Mouse (Mus musculus): ENCODE measurements around the gene Qser1. TPM values are rescaled to one million over a fixed set of nuclear protein-coding genes. Genes with fewer than 3 reads are reported as not detected.
A peak's percentile ranks its signal among the peaks of the same experiment; 100 is the strongest.

The Qser1 gene
- polyA plus RNA-seq, 1 experiment from 2014 or later, result 9.6 TPM

DNA sequence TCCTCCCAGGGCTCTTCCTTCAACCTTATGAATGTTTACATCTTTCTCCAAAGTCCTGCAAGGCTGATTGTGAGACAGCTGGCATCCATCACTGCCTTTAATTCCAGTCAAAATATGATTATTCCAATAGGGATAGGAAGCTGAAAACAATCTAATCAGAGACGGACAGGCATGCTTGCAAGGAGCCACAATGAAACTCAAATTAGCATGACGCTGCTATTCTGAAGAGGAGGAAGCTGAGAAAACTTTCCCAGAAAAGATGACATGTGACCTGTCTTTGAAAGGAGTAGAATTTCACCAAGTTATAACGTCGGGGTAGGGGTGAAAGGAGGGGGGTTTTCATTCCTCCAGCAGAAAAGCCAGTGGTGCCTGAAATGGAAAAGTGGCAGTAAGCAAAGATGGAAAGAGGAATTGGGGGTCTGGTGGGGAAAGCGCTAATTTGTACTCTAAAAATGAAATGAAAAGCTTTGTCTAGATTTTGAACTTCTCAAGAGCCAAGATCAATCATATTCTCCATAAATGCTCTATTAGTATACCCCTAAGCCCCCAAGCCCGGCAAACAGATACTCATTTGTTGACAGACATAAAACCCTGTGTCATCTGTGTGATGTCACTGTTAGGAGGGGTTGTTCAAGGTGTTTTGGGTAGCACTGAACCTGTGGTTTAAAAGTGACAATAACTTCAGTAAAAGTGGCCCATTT lies 105.7 kb downstream of the Qser1 start:
- WGBS, result 38% methylated on average over 6 of the region's 6 CpGs
- Histone ChIP-seq H3K9me3 (replicated peaks) (no peaks in the 10 kb centered on the region), H3K4me1 (replicated peaks) (peaks cover 17% of the 10 kb centered on the region), H3K27ac (ENCODE audit: poor library complexity, severe bottlenecking) (no peak overlapping the region), H3K9ac (no peak overlapping the region), H3K4me3 (peak overlapping the region; percentile 88), H3K27me3 (replicated peaks) (0 out of 2 replicates have a peak, but pooled peaks cover 4% of the 10 kb centered on the region), H3K36me3 (peaks cover 3% of the 10 kb centered on the region), H3K4me2 (peak overlapping the region; percentile 71)
- ATAC-seq (ENCODE audit: insufficient number of reproducible peaks, low FRiP score), result no peak

DNA sequence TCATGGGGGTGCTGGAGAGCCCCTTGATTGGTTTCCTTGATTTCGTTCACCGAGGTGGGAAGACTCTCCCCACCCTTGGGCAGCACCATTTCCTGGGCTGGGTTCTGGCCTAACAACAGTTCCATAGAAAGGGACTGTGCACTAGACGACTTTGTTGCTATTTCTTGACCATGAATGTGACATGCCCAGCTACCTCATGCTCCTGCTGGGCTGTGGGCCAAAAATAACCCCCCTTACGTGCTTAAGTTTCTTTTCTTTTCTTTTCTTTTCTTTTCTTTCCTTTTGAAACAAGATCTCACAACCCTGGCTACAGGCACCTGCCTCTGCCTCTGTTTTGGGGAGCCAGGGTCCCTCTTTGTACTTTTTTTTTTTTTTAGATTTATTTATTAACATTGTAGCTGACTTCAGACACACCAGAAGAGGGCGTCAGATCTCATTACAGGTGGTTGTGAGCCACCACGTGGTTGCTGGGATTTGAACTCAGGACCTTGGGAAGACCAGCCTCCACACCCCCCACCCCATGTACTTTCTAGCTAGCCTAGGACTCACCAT lies 106.7 kb downstream of the Qser1 start:
- WGBS, result 44% methylated on average over 6 of the region's 6 CpGs
- Histone ChIP-seq H3K9me3 (replicated peaks) (no peaks in the 10 kb centered on the region), H3K27ac (ENCODE audit: poor library complexity, severe bottlenecking) (no peak overlapping the region), H3K27me3 (replicated peaks) (0 out of 2 replicates have a peak, but pooled peaks cover 4% of the 10 kb centered on the region), H3K36me3 (peaks cover 12% of the 10 kb centered on the region), H3K4me2 (no peak overlapping the region), H3K4me3 (no peak overlapping the region), H3K9ac (no peak overlapping the region), H3K4me1 (replicated peaks) (peaks cover 17% of the 10 kb centered on the region)
- ATAC-seq (ENCODE audit: insufficient number of reproducible peaks, low FRiP score), result no peak

Other genes with a start within 250 kb of the Qser1 start
- gene Cstf3, start 226.2 kb downstream of the Qser1 start, polyA plus RNA-seq (2016; fragmentation: Nextera tagmentation; extraction: Ambion mirVana), result 68.6 and 72.8 TPM in 2 replicates
- gene Tcp11l1, start 104.6 kb downstream of the Qser1 start, polyA plus RNA-seq (2016; fragmentation: Nextera tagmentation; extraction: Ambion mirVana), result 34.5 and 34.6 TPM in 2 replicates
- not detected in 2 replicates for gene Pin1rt1, start 100.4 kb downstream of the Qser1 start, polyA plus RNA-seq (2016; fragmentation: Nextera tagmentation; extraction: Ambion mirVana)
- 3.9 and 4.6 TPM in 2 replicates for gene Depdc7, start 73.9 kb downstream of the Qser1 start, polyA plus RNA-seq (2016; fragmentation: Nextera tagmentation; extraction: Ambion mirVana)
- 1.1 TPM in 2 replicates for gene Prrg4, start 33.1 kb upstream of the Qser1 start, polyA plus RNA-seq (2016; fragmentation: Nextera tagmentation; extraction: Ambion mirVana)
- 7.2 and 9.7 TPM in 2 replicates for gene Ccdc73, start 51.0 kb upstream of the Qser1 start, polyA plus RNA-seq (2016; fragmentation: Nextera tagmentation; extraction: Ambion mirVana)
- gene Eif3m, start 200.3 kb upstream of the Qser1 start, polyA plus RNA-seq (2016; fragmentation: Nextera tagmentation; extraction: Ambion mirVana), result 207 and 214 TPM in 2 replicates